Mouse (Mus musculus) heart, embryonic 15.5 days (tissue): ENCODE measurements around the gene Enox1. TPM values are rescaled to one million over a fixed set of nuclear protein-coding genes. Genes with fewer than 3 reads are reported as not detected.

Experiments used
- ATAC-seq: fragments of 200-750 bp; cut with Nextera tagmentation; replicated peaks from 2 replicates; pipeline ENCODE4 v1.8.0; 2017; ENCODE audit warnings: low read depth, moderate TSS enrichment; ENCODE audit not compliant: insufficient number of reproducible peaks, insufficient read depth, low FRiP score
- H3K27ac ChIP-seq: fragments of 300-500 bp; sonication (generic); 2 replicates; pipeline ENCODE4 v1.5.1; 2015; ENCODE audit warnings: mild to moderate bottlenecking, inconsistent platforms
- H3K27me3 ChIP-seq: fragments of 300-500 bp; sonication (generic); 2 replicates; pipeline ENCODE4 v1.6.1; 2015; ENCODE audit warnings: inconsistent platforms
- H3K36me3 ChIP-seq: fragments of 300-500 bp; sonication (generic); 2 replicates; pipeline ENCODE4 v1.6.1; 2015; ENCODE audit warnings: mild to moderate bottlenecking, inconsistent platforms
- H3K4me1 ChIP-seq: fragments of 300-500 bp; sonication (generic); replicated peaks from 2 replicates; pipeline ENCODE4 v1.6.1; 2015; ENCODE audit warnings: inconsistent platforms
- H3K4me2 ChIP-seq: fragments of 300-500 bp; sonication (generic); 2 replicates; pipeline ENCODE4 v1.6.1; 2015; ENCODE audit warnings: inconsistent platforms, mild to moderate bottlenecking, moderate library complexity
- H3K4me3 ChIP-seq: fragments of 300-500 bp; sonication (generic); 2 replicates; pipeline ENCODE4 v1.5.1; 2015; ENCODE audit warnings: mild to moderate bottlenecking, inconsistent platforms
- H3K9ac ChIP-seq: fragments of 300-500 bp; sonication (generic); 2 replicates; pipeline ENCODE4 v1.6.1; 2015; ENCODE audit warnings: mild to moderate bottlenecking, inconsistent platforms
- H3K9me3 ChIP-seq: fragments of 300-500 bp; sonication (generic); replicated peaks from 2 replicates; pipeline ENCODE4 v1.6.1; 2016; ENCODE audit warnings: inconsistent platforms
- WGBS: fragments of 180-500 bp; shearing (Covaris S2); methylation state at CpG from one replicate; pipeline ENCODE4 v1.1.7; 2015; ENCODE audit warnings: mixed read lengths; 5-methylcytosine and 5-hydroxymethylcytosine counted together
- polyA plus RNA-seq: library from polyadenylated mRNA; unstranded; fragments of >200 nt; fragmentation: Nextera tagmentation; extraction: Ambion mirVana; gene quantifications from 2 replicates; pipeline ENCODE4 v1.2.1, GENCODE M21; 2015

Gene Enox1
- polyA plus RNA-seq, 1 experiment from 2014 or later, result 1.7 TPM

GRCm38 (mm10) chr14:77557446-77558070 is 401.0 kb downstream of the Enox1 start:
- Histone ChIP-seq H3K9me3 (no peaks in the 10 kb centered on the region), H3K4me2 (no peak overlapping the region), H3K27me3 (no peaks in the 10 kb centered on the region), H3K27ac (peak overlapping the region; percentile 64), H3K9ac (no peak overlapping the region), H3K36me3 (no peaks in the 10 kb centered on the region), H3K4me3 (no peak overlapping the region), H3K4me1 (peaks cover 18% of the 10 kb centered on the region)
- peak; percentile 81 for ATAC-seq
- WGBS, result 32% methylated on average over 7 of the region's 7 CpGs

DNA sequence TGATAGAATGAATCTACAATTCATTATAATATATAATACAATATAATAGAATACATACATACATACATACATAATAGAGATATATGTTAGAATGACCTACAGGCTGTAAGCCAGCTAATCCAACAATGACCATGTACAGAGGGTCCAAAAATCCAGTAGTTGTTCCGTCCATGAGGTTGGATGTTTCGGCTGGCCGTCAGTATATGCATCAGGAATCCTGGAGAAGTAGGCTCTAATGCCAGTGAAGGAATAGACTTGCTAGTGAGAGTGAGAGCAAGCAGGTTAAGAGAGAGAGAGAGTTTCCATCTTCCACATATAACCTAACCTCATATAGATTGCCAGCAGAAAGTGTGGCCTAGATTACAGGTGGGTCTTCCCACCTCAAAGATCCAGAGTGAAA is 402.3 kb downstream of the Enox1 start:
- peaks cover 21% of the 10 kb centered on the region for H3K4me1 ChIP-seq
- no peaks in the 10 kb centered on the region for H3K36me3 ChIP-seq
- WGBS, result 95% methylated on average over 3 of the region's 3 CpGs
- H3K27me3 ChIP-seq, result no peaks in the 10 kb centered on the region
- H3K27ac ChIP-seq, result no peak overlapping the region
- no peak overlapping the region for H3K4me3 ChIP-seq
- no peak overlapping the region for H3K4me2 ChIP-seq
- no peak overlapping the region for H3K9ac ChIP-seq
- no peak for ATAC-seq
- no peaks in the 10 kb centered on the region for H3K9me3 ChIP-seq

DNA sequence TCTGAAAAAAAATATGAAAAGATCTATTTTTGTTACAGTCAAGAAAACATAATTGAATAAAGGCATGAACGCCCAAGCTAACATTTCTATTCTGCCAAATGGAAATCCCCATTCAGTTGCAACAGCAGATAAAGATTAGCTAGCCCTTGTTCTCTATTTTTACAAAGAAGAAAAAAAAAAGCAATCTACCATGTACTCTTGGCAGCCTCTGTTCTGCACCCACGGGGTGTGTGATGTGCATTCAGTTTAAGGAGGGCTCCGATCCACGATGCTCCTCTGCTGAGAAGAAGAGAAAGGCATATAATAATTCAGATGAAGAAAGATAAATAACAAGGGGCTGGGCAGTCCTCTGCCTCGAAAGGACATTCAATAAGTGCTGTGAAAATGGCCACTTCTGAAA is 403.2 kb downstream of the Enox1 start:
- H3K27ac ChIP-seq, result no peak overlapping the region
- 62% methylated on average over 5 of the region's 5 CpGs for WGBS
- H3K9ac ChIP-seq, result no peak overlapping the region
- no peak overlapping the region for H3K4me3 ChIP-seq
- peaks cover 21% of the 10 kb centered on the region for H3K4me1 ChIP-seq
- H3K4me2 ChIP-seq, result no peak overlapping the region
- no peaks in the 10 kb centered on the region for H3K9me3 ChIP-seq
- H3K36me3 ChIP-seq, result no peaks in the 10 kb centered on the region
- no peaks in the 10 kb centered on the region for H3K27me3 ChIP-seq
- ATAC-seq, result no peak

DNA sequence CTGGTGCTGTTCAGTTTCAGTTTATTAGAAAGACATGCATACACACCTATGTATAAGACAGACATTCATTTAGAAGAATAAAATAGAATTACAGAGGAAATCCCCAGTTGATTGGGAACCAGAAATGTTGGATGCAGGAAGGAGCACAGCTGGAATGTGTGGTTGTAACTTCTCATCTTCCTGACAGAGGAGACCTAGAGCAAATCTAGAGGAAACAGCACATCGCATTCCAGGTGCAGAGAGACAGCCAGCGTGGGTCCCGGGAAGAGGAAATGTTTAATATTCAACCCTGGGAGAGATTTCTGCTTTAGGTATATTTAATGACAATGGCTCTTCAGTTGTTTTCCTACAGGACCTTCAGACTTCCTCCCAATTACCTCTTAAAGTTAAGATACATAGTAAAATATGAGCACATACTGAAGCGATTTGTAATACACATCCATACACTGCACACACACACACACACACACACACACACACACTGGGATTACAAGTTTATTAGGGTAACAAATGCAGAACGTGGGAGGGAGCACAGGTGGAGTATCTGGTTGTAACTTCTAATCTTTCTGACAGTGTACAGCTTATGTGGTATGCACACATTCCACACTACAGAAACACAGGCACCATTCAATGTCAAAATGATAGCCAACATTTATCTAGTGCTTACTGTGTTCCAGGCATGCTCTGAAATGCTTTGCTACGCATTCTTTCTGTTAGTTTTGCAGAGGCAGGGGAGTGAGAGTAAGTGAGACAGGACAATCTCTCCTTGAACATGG is 405.4 kb downstream of the Enox1 start:
- Histone ChIP-seq H3K9me3 (no peaks in the 10 kb centered on the region), H3K36me3 (no peaks in the 10 kb centered on the region), H3K27me3 (no peaks in the 10 kb centered on the region), H3K4me3 (no peak overlapping the region), H3K27ac (peak overlapping the region; percentile 24), H3K9ac (no peak overlapping the region), H3K4me1 (peaks cover 21% of the 10 kb centered on the region), H3K4me2 (no peak overlapping the region)
- ATAC-seq, result no peak
- WGBS, result 41% methylated on average over 6 of the region's 6 CpGs

- no peak overlapping the region for H3K27ac ChIP-seq
- no peaks in the 10 kb centered on the region for H3K36me3 ChIP-seq
- no peaks in the 10 kb centered on the region for H3K27me3 ChIP-seq
- H3K4me1 ChIP-seq, result peaks cover 9% of the 10 kb centered on the region
- no peaks in the 10 kb centered on the region for H3K9me3 ChIP-seq
- H3K9ac ChIP-seq, result no peak overlapping the region
- no peak overlapping the region for H3K4me2 ChIP-seq
- no peak overlapping the region for H3K4me3 ChIP-seq
- ATAC-seq, result no peak
- 81% methylated on average over 5 of the region's 5 CpGs for WGBS
Measured at GRCm38 (mm10) chr14:77563922-77564321, 407.4 kb downstream of the Enox1 start.

DNA sequence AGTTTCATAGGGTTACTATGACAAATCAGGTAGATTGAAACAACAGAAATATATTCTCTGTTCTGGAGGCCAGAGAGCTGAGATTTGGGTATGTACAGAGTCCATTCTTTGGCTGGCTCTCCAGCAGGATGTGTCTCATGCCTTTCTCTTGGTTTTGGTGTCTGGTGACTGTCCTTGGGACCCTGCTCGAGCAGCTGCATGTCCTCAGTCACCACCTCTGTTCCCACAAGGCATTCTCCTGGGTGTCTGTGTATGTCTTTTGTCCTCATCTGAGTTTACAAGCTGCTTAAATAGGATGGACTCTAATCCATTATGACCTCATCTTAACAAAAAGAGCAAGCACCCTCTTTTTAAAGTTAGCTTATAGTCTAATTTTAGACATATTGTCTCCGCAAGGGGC is 410.6 kb downstream of the Enox1 start:
- no peak overlapping the region for H3K4me2 ChIP-seq
- H3K27me3 ChIP-seq, result no peaks in the 10 kb centered on the region
- H3K9ac ChIP-seq, result no peak overlapping the region
- no peak overlapping the region for H3K27ac ChIP-seq
- peaks cover 7% of the 10 kb centered on the region for H3K4me1 ChIP-seq
- WGBS, result 56% methylated on average over 2 of the region's 2 CpGs
- no peaks in the 10 kb centered on the region for H3K9me3 ChIP-seq
- ATAC-seq, result no peak
- no peak overlapping the region for H3K4me3 ChIP-seq
- no peaks in the 10 kb centered on the region for H3K36me3 ChIP-seq

DNA sequence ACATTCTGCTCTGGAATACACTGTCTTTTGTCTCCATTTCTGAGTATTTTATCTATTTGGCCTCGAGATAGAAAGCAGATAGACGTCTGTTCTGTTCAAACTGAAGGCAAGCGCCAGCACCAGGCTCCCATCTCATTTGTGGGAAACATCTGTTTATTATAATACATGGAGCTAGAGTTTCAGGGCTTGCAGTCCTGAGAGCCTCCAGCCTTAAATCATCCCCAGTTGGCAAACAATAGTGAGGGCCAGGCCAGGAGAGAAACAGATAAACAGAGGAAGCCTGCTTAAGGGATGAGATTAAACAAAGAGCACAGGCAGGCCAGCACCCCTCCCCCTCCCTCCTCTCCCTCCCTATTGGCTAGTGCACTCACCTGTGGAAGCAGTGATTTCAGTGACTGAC is 417.9 kb downstream of the Enox1 start:
- H3K4me1 ChIP-seq, result peaks cover 13% of the 10 kb centered on the region
- 34% methylated on average over 3 of the region's 3 CpGs for WGBS
- no peak for ATAC-seq
- H3K9me3 ChIP-seq, result no peaks in the 10 kb centered on the region
- H3K27ac ChIP-seq, result no peak overlapping the region
- H3K27me3 ChIP-seq, result no peaks in the 10 kb centered on the region
- no peak overlapping the region for H3K9ac ChIP-seq
- no peaks in the 10 kb centered on the region for H3K36me3 ChIP-seq
- H3K4me3 ChIP-seq, result no peak overlapping the region
- no peak overlapping the region for H3K4me2 ChIP-seq

DNA sequence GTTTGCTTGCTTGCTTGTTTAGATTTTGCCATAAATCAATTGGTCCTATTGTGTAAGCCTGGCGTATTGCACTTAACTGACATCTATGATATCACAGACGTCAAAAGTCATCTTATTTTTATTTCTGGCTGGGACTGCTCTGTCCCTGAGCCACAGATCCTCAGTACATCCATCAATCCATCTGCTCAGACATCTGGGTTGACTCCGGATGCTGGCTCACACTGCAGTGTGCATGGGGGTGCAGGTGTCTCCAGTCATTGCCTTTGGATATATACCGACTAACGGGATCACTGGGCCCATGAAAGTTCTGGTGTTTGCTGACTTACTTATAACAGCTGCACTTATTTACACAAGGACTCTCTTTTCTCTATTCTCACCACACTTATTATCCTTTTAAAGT is 419.8 kb downstream of the Enox1 start:
- H3K36me3 ChIP-seq, result no peaks in the 10 kb centered on the region
- no peaks in the 10 kb centered on the region for H3K27me3 ChIP-seq
- WGBS, result 80% methylated on average over 5 of the region's 5 CpGs
- no peak overlapping the region for H3K4me3 ChIP-seq
- H3K27ac ChIP-seq, result no peak overlapping the region
- H3K9ac ChIP-seq, result no peak overlapping the region
- no peak overlapping the region for H3K4me2 ChIP-seq
- no peak for ATAC-seq
- H3K9me3 ChIP-seq, result no peaks in the 10 kb centered on the region
- peaks cover 33% of the 10 kb centered on the region for H3K4me1 ChIP-seq

GRCm38 (mm10) chr14:77577481-77578251 is 421.1 kb downstream of the Enox1 start:
- no peak overlapping the region for H3K4me2 ChIP-seq
- no peaks in the 10 kb centered on the region for H3K27me3 ChIP-seq
- no peaks in the 10 kb centered on the region for H3K9me3 ChIP-seq
- no peak overlapping the region for H3K9ac ChIP-seq
- H3K36me3 ChIP-seq, result no peaks in the 10 kb centered on the region
- H3K4me1 ChIP-seq, result peaks cover 42% of the 10 kb centered on the region
- H3K27ac ChIP-seq, result no peak overlapping the region
- H3K4me3 ChIP-seq, result no peak overlapping the region
- no peak for ATAC-seq
- WGBS, result 72% methylated on average over 18 of the region's 18 CpGs

GRCm38 (mm10) chr14:77578355-77578754 is 421.8 kb downstream of the Enox1 start:
- Histone ChIP-seq H3K36me3 (no peaks in the 10 kb centered on the region), H3K4me1 (peaks cover 43% of the 10 kb centered on the region)

GRCm38 (mm10) chr14:77580106-77580936 is 423.8 kb downstream of the Enox1 start:
- Histone ChIP-seq H3K36me3 (no peaks in the 10 kb centered on the region), H3K27ac (peak overlapping the region; percentile 88), H3K4me1 (peaks cover 45% of the 10 kb centered on the region), H3K27me3 (no peaks in the 10 kb centered on the region), H3K4me3 (no peak overlapping the region), H3K9me3 (no peaks in the 10 kb centered on the region), H3K9ac (no peak overlapping the region), H3K4me2 (peak overlapping the region; percentile 42)
- 57% methylated on average over 14 of the region's 14 CpGs for WGBS
- peak; percentile 72; the same call in 1 of the 2 replicates for ATAC-seq

More at GRCm38 (mm10) chr14:77578355-77578754, 421.8 kb downstream of the Enox1 start:
- no peak overlapping the region for H3K9ac ChIP-seq
- ATAC-seq, result no peak
- H3K9me3 ChIP-seq, result no peaks in the 10 kb centered on the region
- H3K4me2 ChIP-seq, result no peak overlapping the region
- H3K4me3 ChIP-seq, result no peak overlapping the region
- 45% methylated on average over 7 of the region's 7 CpGs for WGBS
- H3K27me3 ChIP-seq, result no peaks in the 10 kb centered on the region
- H3K27ac ChIP-seq, result no peak overlapping the region
